Mouse (Mus musculus) heart, adult 2 months (tissue): ENCODE data around the gene Baz1a.

Source experiments
- CTCF ChIP-seq: fragments of 200-600 bp; IDR thresholded peaks from 2 replicates; pipeline ENCODE4 v1.8.1; 2022; ENCODE audit warnings: antibody characterized with exemption, mild to moderate bottlenecking, moderate library complexity
- POLR2A ChIP-seq: fragments of 200-500 bp; IDR thresholded peaks from 2 replicates; pipeline ENCODE4 v1.6.1; 2011; ENCODE audit warnings: mild to moderate bottlenecking, low read depth, low read length, control low read depth; ENCODE audit not compliant: insufficient read depth

- no peak for TF ChIP-seq POLR2A
- no peak for TF ChIP-seq CTCF
Measured at GRCm38 (mm10) chr12:54850551-54850950, 163.6 kb downstream of the Baz1a start.
